Mouse (Mus musculus) A20 (cell line): ENCODE data around the gene Sh3tc1.

Experiments
- DNase-seq: peaks from one replicate; pipeline ENCODE4 v3.0.0-alpha.2; 2011; ENCODE audit warnings: low read depth, low spot score

The Sh3tc1 gene

DNA sequence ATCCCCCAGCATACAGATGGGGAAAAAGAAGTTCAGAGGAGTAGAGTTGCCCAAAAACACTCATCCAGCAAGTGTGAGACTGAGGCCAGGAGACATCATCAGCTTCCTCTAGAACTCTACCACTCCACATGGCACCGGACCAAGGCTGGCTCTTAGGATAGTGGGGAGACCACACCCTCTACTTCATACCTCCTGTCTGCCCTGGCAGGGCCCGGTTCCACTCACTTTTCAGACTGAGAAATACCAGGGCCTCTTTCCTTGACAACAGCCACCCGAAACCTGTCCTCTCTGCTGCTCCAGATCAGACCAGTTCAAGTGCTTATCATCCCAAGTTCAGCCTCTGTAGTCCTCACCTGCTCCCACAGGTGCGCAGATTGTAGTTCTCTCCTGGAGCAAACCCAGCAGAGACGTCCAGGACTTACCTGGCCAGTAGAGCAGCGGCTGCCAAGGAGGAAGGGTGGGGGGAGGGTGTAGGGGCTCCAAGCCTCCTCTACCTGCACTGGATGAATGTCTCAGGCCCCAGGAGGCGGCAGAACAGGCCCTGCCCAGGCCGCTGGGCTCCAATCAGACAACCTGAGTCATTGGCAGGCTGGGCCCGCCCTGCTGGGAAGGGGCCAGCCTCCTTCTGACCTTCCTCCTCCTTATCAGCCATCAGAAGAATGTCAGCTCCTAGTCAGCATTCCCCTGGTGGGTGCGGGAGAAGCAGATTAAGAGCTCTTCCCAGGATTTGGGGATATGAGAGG is at the start of gene Sh3tc1:
TSS of gene Sh3tc1 (minus strand) at position 452 of the 743 bp plus-strand sequence.
- no peak for DNase-seq

DNA sequence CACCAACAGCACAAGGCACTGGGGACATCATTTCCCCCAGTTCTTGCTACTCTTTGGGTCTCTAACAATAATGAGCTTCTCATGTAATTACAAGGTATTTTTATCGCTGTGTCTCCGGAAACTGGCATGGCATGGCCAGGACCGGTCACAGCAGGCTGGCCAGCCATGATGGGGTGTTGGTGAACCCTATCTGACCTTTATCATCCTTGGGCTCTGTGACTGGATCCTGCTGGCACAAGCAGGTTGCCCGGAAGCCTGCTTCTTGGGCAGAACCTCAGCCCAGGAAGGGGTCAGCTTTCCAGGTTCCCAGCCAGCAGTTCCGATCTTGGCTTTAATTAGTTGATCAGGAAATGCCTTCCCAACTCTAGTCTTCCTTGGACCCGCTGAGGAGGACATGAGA is 48.9 kb upstream of the Sh3tc1 start:
- no peak for DNase-seq

DNA sequence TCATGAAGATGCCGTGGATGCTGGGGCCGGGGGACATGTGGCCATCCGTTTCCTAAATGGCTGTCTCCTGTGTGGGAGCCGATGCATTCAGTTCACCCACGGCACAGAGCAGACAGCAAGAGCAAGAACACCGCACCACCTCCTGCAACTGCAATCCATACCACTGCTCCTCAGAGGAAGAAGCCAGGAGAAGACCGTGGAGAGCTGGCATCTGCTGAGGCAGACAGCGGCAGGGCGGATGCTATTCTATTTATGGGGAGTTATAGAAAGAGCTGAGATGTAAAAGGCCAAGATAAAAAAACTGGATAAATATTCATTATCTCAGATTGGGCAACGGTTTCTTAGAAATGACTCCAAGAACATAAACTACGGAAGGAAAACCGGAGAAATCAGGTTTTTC is 48.1 kb upstream of the Sh3tc1 start:
- no peak for DNase-seq

DNA sequence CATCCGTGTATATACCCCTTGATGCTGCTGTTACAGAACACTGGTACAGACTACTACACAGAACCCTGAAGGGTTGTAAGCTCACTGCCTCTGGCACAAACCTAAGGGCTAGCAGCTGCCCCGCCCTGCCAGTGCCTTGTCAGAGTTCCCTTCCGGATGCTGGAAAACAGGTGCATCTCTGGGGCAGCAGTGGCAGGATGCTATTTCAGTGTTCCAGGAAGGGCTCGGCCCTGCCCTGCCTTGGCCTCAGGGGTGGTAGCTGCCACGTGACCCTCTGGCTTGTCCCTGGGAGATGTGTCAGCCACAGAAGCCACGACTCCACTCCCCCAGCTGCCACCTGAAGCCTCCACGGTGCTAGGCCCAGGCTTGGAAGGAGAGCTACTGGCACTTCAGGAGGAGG is 46.1 kb upstream of the Sh3tc1 start:
- no peak for DNase-seq

DNA sequence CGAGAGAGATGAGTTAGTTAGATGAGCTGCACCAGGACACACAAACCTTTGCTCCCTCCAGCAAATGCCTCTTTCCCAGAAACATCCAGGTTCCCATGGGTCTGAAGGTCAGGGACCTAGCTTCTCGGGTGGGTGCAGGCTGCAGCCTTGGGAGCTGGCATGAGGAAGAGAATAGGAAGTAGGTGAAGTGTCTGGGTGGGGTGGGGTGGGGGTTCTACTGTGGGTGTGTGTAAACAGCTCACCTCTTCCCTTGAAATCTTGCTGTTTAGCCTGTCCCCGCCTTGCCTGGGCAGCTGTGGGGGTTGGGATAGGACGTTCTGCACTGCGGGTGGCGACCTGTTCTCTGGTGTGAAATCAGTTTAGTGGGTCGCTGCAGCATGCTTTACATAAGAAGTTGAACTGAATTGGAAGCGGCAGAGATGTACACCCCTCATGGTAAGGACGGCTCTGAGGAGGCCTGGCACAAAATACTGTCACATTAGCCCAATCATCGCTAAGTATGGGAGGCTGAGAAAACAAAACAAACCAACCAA is 42.9 kb upstream of the Sh3tc1 start:
- no peak for DNase-seq

DNA sequence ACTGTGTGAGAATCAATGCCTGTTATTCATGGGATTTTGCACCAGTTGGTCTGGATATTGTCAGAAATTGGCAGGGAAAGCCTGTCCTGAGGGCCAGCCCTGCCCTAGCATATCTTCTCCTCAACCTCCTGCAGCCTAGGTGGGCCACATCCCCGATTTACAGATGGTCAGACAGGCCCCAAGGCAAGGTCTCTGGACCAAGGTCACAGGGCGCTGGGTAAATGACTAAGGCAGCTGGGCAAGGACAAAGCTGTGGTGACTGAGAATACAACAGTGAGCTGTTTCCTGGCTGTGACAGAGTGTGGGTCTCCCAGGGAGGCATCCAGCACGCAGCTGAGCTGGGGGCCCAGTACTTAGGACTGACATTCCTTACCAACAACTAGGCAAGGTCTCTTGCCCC is 41.3 kb upstream of the Sh3tc1 start:
- DNase-seq: no peak

DNA sequence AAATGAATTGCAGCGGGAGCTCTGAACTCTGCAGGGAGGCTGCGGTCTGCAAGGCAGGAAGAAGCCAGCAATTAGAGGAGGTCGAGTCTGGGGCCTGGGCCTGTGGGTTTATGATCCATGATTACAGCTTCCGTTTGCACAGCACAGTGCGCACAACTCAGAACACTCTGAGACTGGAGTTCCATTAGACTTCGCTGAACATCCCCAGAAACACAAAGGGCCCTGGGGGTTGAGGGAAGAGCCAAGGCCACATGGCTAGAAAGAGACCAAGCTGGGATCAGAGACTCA is 34.3 kb upstream of the Sh3tc1 start:
- DNase-seq: no peak

DNA sequence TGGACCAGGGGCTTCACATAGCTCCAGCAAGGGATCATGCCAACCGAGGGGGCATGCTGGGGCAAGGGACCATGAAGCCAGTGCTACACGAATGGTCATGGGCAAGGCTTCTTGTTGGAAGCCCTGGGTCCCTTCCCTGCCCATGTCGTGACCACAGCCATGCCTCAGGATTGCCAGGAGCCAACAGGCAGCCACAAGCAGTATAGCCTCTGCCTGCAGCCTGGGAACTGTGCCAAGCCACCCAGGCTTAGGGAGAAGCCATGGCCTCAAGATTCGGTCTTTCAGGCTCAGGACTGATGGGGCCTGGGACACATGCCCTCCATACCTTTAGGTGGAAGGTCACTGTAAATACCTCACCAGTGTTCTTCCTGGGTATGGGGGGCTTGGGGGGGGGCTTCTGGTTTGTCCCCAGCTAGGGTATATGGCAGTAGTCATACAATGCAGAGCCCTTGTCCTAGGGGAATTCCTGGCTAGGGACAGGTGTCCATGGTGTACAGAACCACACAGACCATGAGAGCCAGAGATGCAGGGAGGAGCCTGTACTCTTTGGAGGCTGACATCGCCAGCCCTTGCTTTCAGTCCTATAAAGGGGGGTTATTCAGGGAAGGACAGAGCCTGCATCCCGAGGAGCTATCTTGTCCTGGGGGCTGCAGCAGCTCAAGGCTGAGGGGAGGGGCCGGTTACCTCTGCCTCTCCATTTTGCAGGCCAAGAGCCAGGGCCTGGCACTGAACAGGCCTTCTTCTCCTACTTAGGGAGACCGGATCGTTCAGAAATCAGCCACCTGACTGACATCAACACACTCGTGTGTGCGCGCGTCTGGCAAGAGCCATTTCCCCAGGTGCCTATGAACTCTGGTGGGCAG is 33.7 kb upstream of the Sh3tc1 start:
- no peak for DNase-seq

DNA sequence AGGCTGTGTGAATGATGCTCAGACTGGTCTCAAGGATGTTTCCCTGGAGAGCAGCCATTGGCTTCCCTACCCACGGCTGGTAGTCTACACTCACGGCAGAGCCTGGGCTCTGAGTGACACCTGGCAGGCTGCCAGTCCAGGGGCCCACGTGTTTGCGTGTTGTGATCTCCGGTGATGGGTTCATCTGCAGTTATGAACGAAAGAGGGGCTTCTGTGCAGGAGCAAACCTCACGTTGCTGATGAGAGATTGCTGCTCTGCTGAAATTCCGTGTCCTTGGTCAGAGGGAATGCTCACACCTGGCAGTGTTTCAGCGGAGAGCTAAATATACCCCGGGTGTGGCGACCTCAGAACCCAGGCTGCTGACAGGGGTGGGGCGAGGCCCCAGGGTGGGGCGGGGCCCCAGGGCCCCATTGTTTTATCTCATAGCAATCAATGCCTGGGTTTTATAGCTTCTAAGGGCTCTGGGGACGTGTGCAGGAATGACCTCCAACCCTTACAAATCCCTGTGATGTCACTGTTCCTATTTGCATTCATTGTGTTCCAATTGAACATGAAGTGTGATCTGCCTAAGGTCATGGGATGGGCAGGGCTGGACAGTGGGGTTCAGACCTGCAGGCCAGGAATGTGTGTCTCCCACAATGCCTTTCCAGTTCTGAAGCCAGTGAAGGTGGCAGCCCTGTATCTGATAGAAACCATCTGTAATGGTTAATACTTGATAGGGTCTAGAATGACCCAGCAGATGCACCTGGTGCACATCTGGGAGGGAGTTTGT is 31.3 kb upstream of the Sh3tc1 start:
- DNase-seq: no peak

DNA sequence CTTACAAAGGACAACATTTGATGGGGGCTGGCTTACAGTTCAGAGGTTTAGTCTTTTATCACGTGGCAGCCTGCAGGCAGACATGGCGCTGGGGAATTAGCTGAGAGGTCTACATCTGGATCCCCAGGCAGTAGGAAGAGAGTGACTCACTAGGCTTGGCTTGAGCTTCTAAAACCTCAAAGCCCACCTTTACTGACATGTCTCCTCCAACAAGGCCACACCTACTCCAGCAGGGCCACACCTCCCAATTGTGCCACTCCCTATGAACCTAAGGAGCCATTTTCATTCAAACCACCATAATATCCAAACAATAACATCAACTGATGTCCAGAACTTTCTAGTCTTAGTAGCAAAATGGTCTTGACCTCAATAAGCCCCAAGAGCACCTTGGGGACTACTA is 30.5 kb upstream of the Sh3tc1 start:
- DNase-seq: no peak

DNA sequence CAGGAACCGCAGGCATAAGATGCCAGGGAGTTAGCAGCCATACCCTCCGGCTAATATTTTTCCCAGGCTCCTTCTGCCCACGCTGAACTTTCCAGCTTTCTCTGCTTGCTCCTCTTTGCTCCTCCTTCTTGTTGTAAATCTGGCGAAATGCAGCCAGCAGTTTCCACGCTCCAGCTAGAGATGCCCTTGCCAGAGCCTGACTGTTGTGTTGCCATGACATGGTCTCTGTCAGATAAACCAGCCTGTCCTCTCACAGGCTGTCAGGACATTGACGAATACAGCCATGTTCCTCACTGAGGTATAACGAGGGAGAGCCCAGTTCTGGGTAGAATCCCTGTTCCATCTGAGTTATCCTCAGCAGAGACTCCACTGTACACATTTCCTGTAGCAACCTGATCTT is 29.2 kb upstream of the Sh3tc1 start:
- DNase-seq: no peak

DNA sequence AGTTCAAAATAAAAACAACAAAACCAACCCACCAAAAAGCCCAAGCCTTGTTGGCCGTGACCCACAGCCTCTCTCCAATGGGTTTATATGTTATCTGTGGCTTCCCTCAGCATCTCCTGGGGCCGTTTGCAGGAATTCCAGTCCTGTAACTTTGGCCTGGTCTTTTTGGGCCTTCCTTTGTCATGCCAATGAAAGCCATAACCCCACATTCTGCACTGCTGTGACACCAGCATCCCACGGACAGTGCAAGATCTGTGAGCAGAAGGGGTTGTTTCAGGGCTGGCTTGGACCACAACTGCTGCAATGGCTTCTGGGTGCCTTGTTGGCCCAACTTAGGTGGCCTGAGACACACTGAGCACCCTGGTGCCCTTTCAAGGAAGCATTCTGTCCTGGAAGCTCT is 28.7 kb upstream of the Sh3tc1 start:
- no peak for DNase-seq

DNA sequence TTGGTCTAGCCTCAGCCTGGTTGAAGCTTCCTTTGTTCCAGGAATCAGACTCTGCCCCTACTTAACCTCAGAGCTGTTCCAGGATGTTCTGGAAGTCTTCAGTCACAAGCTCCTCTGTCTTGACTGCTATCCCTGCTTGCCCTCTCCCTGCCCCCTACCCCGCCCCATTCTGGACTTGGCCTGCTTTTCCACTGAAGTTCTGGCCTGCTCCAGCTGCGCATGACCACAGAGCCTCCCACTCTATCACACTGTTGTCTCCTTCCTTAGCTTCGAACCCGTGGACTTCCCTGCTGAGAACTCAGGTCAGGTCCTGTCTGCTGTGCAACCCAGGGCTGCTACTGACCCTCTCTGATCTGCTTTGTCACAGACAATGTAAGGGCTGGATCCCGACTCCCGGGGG is 26.1 kb upstream of the Sh3tc1 start:
- no peak for DNase-seq

DNA sequence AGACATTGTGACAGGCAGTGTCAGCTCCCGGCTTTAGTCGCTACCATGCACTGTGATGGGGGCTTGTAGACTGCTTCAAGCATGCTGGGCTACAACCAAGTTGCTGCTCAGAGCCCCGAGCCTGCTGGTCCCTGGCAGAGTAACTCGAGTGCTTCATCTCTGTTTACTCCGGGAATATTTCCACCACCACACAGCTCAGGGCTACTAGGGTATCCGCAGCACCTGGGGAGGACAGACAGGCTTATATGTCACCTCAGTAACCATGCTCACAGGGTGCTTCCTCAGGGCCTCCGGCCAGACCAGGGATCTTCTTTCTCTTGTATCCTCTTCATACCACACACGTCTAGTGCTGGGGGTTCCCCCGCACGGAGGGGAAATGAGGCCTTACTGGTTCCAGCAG is 23.1 kb upstream of the Sh3tc1 start:
- no peak for DNase-seq

DNA sequence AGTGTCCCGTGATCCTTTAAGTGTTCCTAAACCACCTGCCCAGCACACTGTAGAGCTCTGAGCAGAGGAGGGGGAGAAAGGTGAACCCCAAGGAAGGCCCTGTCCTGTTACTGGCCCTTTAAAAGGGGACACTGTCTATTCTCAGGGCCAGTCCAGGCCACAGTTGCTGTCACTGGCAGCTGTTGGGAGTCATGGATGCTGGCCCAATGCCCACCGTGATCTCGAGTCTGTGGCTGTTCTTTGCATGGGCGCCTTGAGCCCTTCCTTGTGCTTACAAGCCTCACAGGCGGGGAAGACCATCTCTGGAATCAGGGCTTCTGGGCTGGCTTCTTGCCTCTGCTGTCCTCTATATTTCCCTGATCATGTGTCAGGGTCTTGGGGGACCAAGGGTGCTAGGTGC is 22.6 kb upstream of the Sh3tc1 start:
- DNase-seq: no peak

DNA sequence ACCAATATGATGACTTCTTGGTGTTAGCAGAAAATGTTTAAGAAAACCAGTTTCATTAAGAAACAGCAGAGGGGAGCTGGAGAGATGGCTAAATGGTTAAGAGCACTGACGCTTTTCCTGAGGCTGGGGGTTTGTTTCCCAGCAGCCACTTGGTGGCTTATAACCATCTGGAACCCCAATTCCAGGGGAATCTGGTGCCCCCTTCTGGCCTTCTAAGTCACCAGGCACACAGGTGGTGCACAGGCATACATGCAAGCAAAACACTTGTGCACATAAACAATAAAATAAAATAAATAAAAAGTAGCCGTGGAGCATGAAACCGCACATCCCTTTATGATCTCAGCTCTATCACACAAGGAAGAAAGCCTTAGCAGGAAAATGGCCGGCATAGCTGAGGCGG is 21.5 kb upstream of the Sh3tc1 start:
- no peak for DNase-seq

DNA sequence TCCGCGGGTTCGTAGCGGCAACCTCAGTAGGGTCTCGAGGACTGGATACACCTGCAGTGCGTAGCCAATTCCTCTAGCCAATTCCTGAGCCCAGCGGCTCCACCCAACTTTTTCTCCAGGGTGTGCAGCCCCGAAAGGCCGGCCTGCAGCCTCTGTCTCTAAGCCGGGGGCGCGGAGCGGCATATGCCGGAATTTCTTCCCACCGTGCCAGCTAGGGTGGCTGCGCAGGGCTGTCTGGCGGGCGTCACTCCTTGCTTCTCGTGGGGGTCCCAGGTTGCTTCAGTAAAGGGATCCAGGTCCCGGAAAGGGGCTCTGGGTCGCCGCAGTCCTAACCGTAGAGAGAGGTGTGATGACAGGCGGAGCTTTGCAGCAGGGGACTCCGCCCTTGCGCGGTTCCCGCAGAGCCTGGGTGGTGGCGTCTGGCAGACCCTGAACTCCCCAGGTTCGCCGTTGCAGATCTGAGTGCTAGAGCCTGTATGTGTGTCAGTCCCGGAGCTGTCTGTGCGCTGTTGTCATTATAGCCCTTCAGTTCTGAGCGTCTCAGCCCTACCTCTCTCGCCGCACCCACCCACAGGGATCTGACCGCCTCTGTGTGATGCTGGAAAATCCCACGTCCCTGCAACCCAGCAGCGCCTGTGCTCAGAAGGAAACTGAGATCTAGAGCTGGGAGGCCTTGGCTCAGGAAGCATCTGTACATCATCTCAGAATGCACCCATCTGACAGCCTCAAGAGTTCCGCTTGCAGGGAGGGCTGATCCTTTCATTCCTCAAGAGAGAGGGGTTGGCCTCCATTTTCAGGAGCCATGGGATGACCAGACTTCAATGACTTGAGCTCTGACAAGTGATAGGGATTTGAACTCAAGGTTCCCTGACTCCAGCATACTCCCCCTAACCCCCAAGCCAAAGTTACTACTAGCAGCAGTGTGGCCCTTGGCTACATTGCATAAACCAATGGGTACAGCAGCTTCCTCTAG is 18.6 kb upstream of the Sh3tc1 start:
- peak; percentile 25 for DNase-seq

DNA sequence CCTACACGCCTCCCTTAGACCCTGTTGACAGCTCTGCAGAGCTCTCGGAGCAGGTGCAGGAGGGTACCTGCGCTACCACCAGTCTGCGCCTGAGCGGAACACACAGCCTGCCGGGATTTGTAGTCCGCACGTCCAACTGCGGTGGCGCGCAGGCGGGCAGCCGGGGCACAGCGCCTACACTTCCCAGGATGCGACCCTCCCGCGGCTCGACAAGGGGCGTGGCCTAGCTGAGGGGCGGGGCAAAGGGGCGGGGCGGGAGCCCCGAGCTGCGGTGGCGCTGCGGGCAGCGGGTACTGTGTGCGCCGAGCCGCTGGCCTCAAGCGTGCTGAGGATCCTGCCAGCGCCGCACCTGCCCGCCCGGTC is 17.8 kb upstream of the Sh3tc1 start, which contains the start of gene Ablim2:
TSS of gene Ablim2 (plus strand) at position 242 of the 363 bp plus-strand sequence.
- peak; percentile 96 for DNase-seq

DNA sequence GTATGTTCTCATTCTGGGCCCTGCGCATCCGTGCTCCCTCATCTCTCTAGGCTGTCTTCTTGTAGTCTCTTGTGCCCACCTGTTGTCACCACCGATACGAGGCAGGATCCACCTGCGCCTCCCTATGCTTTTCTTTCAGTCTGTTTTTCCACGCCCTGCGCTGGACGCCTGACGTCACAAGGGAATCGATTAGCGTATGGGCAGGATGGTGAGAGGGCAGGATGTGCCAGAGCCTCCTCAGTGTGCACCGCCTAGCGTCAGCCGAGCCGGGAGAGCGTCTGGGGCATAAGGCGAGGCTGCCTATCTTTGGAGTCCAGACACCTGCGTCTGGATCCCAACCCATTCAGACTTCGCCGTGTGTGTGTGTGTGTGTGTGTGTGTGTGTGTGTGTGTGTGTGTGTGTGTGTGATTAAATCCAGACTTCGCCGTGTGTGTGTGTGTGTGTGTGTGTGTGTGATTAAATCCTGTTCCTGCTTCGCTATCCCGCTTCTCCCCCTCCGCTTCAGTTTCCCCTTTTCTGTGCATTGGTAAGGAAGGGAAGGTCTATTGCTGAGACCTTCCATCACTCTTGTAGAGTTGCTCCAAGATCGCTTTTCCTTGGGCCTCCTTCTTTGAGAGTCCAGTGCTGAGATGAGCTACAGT is 17.3 kb upstream of the Sh3tc1 start:
- peak; percentile 59 for DNase-seq

DNA sequence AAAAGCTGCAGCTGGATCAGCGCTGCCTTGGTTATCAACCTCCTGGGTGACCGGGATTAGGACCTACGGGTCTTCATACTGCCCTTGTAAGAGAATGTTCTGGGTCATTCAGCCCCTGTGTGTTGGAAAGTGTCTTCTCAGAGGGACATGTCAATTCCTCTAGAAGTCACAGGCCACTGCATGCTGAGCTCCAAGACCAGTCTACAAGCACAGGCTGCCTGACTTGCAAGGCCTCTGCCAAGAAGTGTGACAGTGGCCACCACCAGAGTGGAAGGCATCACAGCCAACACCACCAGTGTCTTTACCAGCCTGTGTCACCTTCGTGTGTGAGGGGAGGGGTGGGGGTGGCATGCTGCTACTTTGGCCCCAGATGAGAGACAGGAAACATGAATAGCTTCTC is 16.2 kb upstream of the Sh3tc1 start:
- no peak for DNase-seq
